ENCODE assay signal across 17 mouse cellular contexts in the genomic region with DNA sequence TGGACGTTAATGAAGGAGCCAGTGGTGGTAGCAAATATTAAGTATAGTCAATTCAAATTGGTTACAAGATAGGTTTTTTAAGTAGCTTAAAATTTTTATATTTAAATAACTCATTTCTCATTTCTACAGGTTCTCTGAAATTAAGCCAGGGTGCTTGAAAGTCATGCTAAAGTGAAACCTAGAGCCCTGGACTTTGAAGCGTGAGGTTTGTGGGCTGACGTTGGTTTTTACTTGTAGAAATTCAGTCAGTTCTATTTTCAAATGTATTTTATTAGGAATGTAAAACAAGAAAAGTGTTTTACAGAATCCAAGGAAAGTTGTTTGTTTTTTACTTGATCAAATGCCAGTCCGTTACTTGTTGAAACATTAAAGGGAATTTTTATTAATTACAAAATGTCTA.
"Had no signal": no experiment of that assay in that cellular context is flagged by ENCODE, and none has a peak within 500 bp of the region (broad histone marks: within the 10 kb centered on the region; RNA-seq: fewer than 3 reads in every experiment).

No protein-coding gene starts in this region.

- DNase-seq: gastrocnemius, postnatal 14 days; gastrocnemius, postnatal 36 days; heart, adult 18-20 months; heart, postnatal 14 days; heart, postnatal 36 days; kidney, adult 18-20 months; kidney, adult 8-10 months; kidney, postnatal 14 days; kidney, postnatal 36 days; layer of hippocampus, adult 9-11 months; layer of hippocampus, postnatal 36 days; left cerebral cortex, postnatal 4 days had no signal

- ATAC-seq: hindbrain, postnatal 0 days; inflammation-experienced regulatory T-cells, adult 6 months; intestine, embryonic 15.5 days; intestine, postnatal 0 days; liver, embryonic 12.5 days had no signal
